Mouse (Mus musculus): ENCODE measurements around the gene Myh11. TPM values are rescaled to one million over a fixed set of nuclear protein-coding genes. Genes with fewer than 3 reads are reported as not detected.
"Not testable (repeated sequence)": the region's sequence is repeated elsewhere in the genome, so short reads cannot be mapped to it uniquely, and the experiment has no call there.

Gene Myh11
- polyA plus RNA-seq, 1 experiment, result 19.8 TPM

DNA sequence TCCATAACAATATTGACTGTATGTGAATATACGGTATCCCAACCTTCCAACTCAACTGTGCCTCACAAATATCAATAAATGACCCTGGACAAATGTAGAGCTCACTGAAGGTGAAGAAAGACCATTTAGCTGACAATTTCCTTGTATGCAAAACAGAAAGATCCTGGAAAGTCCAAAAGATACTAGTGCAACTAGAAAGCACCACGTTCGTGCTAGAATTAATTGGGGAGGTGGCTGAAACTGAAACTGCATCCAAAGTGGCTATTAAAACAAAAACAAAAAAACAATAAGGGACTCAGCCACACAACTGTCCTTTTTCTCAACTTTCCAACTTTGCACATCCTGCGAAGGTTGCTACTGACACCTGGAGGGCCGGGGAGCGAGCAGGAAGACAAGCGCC lies 132.6 kb downstream of the Myh11 start:
- peak overlapping the region; percentile 98 for H3K4me3 ChIP-seq (ENCODE audit: insufficient read depth, low read length)
- H3K27ac ChIP-seq (ENCODE audit: insufficient read depth, low read length), result peak overlapping the region; percentile 37; the same call in 1 of the 2 replicates
- no peaks in the 10 kb centered on the region; the same call in 1 of the 2 replicates for H3K4me1 ChIP-seq (ENCODE audit: control insufficient read depth, insufficient read depth, low read length)
- TF ChIP-seq POLR2A (IDR thresholded peaks at IDR 0.05; ENCODE audit: low read depth, low read length) (no peak), CTCF (IDR thresholded peaks at IDR 0.05; ENCODE audit: borderline replicate concordance, insufficient read depth, low read length) (no peak)

DNA sequence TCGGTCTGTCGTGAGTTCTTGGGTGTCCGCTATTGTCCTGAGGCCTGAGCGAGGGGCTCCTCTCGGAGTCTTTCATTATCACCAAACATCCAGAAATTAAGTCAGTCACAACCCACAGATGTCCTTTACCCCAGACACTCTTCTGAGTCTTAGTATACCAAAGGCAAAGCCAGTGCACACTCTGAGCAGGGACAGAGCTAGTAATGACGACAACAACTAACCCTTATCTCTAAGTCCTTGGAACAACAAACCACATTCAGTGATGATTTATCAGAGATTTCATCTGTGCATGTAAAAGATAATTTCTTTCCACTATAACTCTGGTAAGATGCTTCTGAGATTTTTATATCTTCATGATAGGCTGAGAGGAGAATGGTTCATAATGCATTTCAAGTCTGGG lies 134.9 kb downstream of the Myh11 start:
- TF ChIP-seq CTCF (IDR thresholded peaks at IDR 0.05; ENCODE audit: borderline replicate concordance, insufficient read depth, low read length) (no peak), POLR2A (IDR thresholded peaks at IDR 0.05; ENCODE audit: low read depth, low read length) (no peak)
- Histone ChIP-seq H3K4me3 (ENCODE audit: insufficient read depth, low read length) (no peak overlapping the region), H3K4me1 (ENCODE audit: control insufficient read depth, insufficient read depth, low read length) (no peaks in the 10 kb centered on the region; the same call in 1 of the 2 replicates)

DNA sequence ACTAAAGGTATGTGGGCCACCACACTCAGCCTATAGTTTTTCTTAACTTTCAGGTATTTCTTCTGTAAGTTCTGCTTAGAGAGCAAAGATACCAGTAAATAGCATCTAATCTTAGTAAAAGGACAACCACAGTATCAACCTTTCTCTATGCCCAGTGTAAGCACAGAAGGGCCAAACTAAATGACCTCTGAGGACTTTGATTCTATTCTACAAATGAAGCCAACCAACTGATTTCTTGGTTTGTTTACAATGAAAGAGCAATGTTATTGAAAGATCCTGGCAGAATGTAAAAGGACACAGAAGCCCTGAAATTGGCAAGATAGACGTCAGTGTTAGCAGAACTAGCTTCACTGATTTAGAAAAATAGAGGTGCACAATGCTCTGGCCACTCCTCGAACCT lies 135.5 kb downstream of the Myh11 start:
- not testable (repeated sequence) for H3K4me3 ChIP-seq (ENCODE audit: insufficient read depth, low read length); H3K4me1 ChIP-seq (ENCODE audit: control insufficient read depth, insufficient read depth, low read length); H3K27ac ChIP-seq (ENCODE audit: insufficient read depth, low read length)

More for the DNA sequence above, 134.9 kb downstream of the Myh11 start:
- no peak overlapping the region for H3K27ac ChIP-seq (ENCODE audit: insufficient read depth, low read length)

DNA sequence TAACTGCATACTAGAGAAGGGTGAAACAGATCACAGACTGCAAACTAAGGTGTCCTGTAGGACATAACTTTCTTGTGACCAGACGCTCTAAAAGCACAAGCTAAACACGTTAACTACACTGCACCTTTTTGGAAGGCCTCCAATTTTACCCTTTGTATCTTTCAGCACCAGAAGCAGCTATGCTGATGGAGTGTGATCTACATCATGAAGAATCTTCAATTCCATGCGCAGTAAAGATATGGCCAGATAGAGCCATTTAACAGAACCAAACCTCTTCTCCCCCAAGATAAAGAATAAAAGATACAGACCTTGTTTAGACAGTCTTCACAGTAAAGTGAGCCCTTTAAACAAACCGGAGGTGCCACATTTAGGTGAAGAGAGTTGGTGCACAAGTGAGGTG lies 139.5 kb downstream of the Myh11 start:
- no peak for TF ChIP-seq POLR2A (IDR thresholded peaks at IDR 0.05; ENCODE audit: low read depth, low read length)
- no peak for TF ChIP-seq CTCF (IDR thresholded peaks at IDR 0.05; ENCODE audit: borderline replicate concordance, insufficient read depth, low read length)
- Histone ChIP-seq H3K4me1 (ENCODE audit: control insufficient read depth, insufficient read depth, low read length) (no peaks in the 10 kb centered on the region), H3K27ac (ENCODE audit: insufficient read depth, low read length) (no peak overlapping the region), H3K4me3 (ENCODE audit: insufficient read depth, low read length) (no peak overlapping the region)

DNA sequence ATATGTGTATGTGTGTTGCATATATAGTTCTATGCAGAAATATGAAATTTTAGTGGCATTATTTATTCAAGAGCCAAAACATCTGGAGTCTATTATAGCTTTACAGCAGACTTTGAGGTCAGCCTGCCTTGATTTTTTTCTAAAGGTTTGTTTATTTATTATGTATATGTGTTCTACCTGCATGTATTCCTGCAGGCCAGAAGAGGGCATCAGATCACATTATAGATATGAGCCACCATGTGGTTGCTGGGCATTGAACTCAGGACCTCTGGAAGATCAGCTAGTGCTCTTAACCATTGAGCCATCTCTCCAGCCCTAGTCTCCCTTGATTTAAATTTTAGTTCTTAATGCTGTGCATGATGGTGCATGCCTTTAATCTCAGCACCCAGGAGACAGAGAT lies 143.5 kb downstream of the Myh11 start:
- H3K4me1 ChIP-seq (ENCODE audit: control insufficient read depth, insufficient read depth, low read length), result no peaks in the 10 kb centered on the region
- no peak overlapping the region for H3K27ac ChIP-seq (ENCODE audit: insufficient read depth, low read length)
- no peak overlapping the region for H3K4me3 ChIP-seq (ENCODE audit: insufficient read depth, low read length)
- TF ChIP-seq POLR2A (IDR thresholded peaks at IDR 0.05; ENCODE audit: low read depth, low read length) (no peak), CTCF (IDR thresholded peaks at IDR 0.05; ENCODE audit: borderline replicate concordance, insufficient read depth, low read length) (no peak)

Other genes with a start within 250 kb of the Myh11 start
- 57.1 and 65.1 TPM in 2 replicates for gene Nde1, start 128.1 kb downstream of the Myh11 start, polyA plus RNA-seq (2011; ENCODE audit: insufficient read length, low read depth, missing spikeins)
- gene Marf1, start 128.0 kb downstream of the Myh11 start, polyA plus RNA-seq (2011; ENCODE audit: insufficient read length, low read depth, missing spikeins), result 37.7 and 40.0 TPM in 2 replicates
- gene Fopnl, start 26.0 kb upstream of the Myh11 start, polyA plus RNA-seq (2011; ENCODE audit: insufficient read length, low read depth, missing spikeins), result 72.4 and 75.4 TPM in 2 replicates
- gene Abcc1, start 70.2 kb upstream of the Myh11 start, polyA plus RNA-seq (2011; ENCODE audit: insufficient read length, low read depth, missing spikeins), result 78.6 and 141 TPM in 2 replicates

Measured in embryonic fibroblast, embryonic 13.5 days (primary cell).